Mouse (Mus musculus): ENCODE data around the gene Utf1. TPM values are rescaled to one million over a fixed set of nuclear protein-coding genes. Genes with fewer than 3 reads are reported as not detected.
A peak's percentile ranks its signal among the peaks of the same experiment; 100 is the strongest.

Utf1 gene
- polyA plus RNA-seq, 1 experiment from 2014 or later: not detected

GRCm38 (mm10) chr7:139901981-139902380 lies 41.6 kb upstream of the Utf1 start:
- no peaks in the 10 kb centered on the region for H3K27me3 ChIP-seq (ENCODE audit: control insufficient read depth, insufficient read depth, low read length)
- no peaks in the 10 kb centered on the region for H3K36me3 ChIP-seq (ENCODE audit: control insufficient read depth, insufficient read depth, low read length)
- DNase-seq (ENCODE audit: low spot score) (no peak), ATAC-seq (ENCODE audit: low FRiP score) (no peak)
- no peaks in the 10 kb centered on the region for H3K9me3 ChIP-seq (ENCODE audit: control insufficient read depth, low read length)
- H3K9ac ChIP-seq (ENCODE audit: low read depth, low read length): no peak overlapping the region
- no peak overlapping the region for H3K4me3 ChIP-seq (ENCODE audit: low read depth, low read length)
- 0 out of 2 replicates have a peak, but pooled peaks cover 2% of the 10 kb centered on the region for H3K4me1 ChIP-seq (replicated peaks; ENCODE audit: control insufficient read depth, insufficient read depth, low read length)
- 33% methylated on average over 1 of the region's 1 CpGs for WGBS
- no peak overlapping the region for H3K27ac ChIP-seq (ENCODE audit: low read depth, low read length)
- no peak overlapping the region for H3K4me2 ChIP-seq (replicated peaks; ENCODE audit: low read depth, low read length)

- Histone ChIP-seq H3K27me3 (ENCODE audit: control insufficient read depth, insufficient read depth, low read length) (no peaks in the 10 kb centered on the region), H3K4me1 (replicated peaks; ENCODE audit: control insufficient read depth, insufficient read depth, low read length) (0 out of 2 replicates have a peak, but pooled peaks cover 2% of the 10 kb centered on the region), H3K9ac (ENCODE audit: low read depth, low read length) (peak overlapping the region; percentile 24), H3K27ac (ENCODE audit: low read depth, low read length) (peak overlapping the region; percentile 47; the same call in 1 of the 2 replicates), H3K4me2 (replicated peaks; ENCODE audit: low read depth, low read length) (peak overlapping the region; percentile 28), H3K9me3 (ENCODE audit: control insufficient read depth, low read length) (no peaks in the 10 kb centered on the region), H3K36me3 (ENCODE audit: control insufficient read depth, insufficient read depth, low read length) (no peaks in the 10 kb centered on the region), H3K4me3 (ENCODE audit: low read depth, low read length) (0 out of 2 replicates have a peak overlapping the region, but pooled peaks have one; percentile 4)
- WGBS: 20% methylated on average over 6 of the region's 6 CpGs
- DNase-seq (ENCODE audit: low spot score): no peak
- peak; percentile 34; the same call in 1 of the 2 replicates for ATAC-seq (ENCODE audit: low FRiP score)
Measured at GRCm38 (mm10) chr7:139905261-139905660, 38.3 kb upstream of the Utf1 start.

GRCm38 (mm10) chr7:139905661-139906060 lies 37.9 kb upstream of the Utf1 start:
- Histone ChIP-seq H3K4me3 (ENCODE audit: low read depth, low read length) (0 out of 2 replicates have a peak overlapping the region, but pooled peaks have one; percentile 4), H3K4me2 (replicated peaks; ENCODE audit: low read depth, low read length) (peak overlapping the region; percentile 28)
- ATAC-seq (ENCODE audit: low FRiP score): peak; percentile 55

GRCm38 (mm10) chr7:139908176-139908575 lies 35.4 kb upstream of the Utf1 start:
- no peak overlapping the region for H3K27ac ChIP-seq (ENCODE audit: low read depth, low read length)
- H3K9ac ChIP-seq (ENCODE audit: low read depth, low read length): no peak overlapping the region
- H3K4me2 ChIP-seq (replicated peaks; ENCODE audit: low read depth, low read length): no peak overlapping the region
- no peak overlapping the region for H3K4me3 ChIP-seq (ENCODE audit: low read depth, low read length)
- H3K27me3 ChIP-seq (ENCODE audit: control insufficient read depth, insufficient read depth, low read length): no peaks in the 10 kb centered on the region; the same call in 1 of the 2 replicates
- DNase-seq (ENCODE audit: low spot score): no peak
- no peaks in the 10 kb centered on the region for H3K36me3 ChIP-seq (ENCODE audit: control insufficient read depth, insufficient read depth, low read length)
- ATAC-seq (ENCODE audit: low FRiP score): no peak
- H3K4me1 ChIP-seq (replicated peaks; ENCODE audit: control insufficient read depth, insufficient read depth, low read length): 0 out of 2 replicates have a peak, but pooled peaks cover 2% of the 10 kb centered on the region
- 72% methylated on average over 5 of the region's 5 CpGs for WGBS
- H3K9me3 ChIP-seq (ENCODE audit: control insufficient read depth, low read length): no peaks in the 10 kb centered on the region

More at GRCm38 (mm10) chr7:139905661-139906060, 37.9 kb upstream of the Utf1 start:
- Histone ChIP-seq H3K9ac (ENCODE audit: low read depth, low read length) (peak overlapping the region; percentile 24), H3K27me3 (ENCODE audit: control insufficient read depth, insufficient read depth, low read length) (no peaks in the 10 kb centered on the region), H3K36me3 (ENCODE audit: control insufficient read depth, insufficient read depth, low read length) (no peaks in the 10 kb centered on the region), H3K4me1 (replicated peaks; ENCODE audit: control insufficient read depth, insufficient read depth, low read length) (0 out of 2 replicates have a peak, but pooled peaks cover 2% of the 10 kb centered on the region), H3K27ac (ENCODE audit: low read depth, low read length) (peak overlapping the region; percentile 47; the same call in 1 of the 2 replicates), H3K9me3 (ENCODE audit: control insufficient read depth, low read length) (no peaks in the 10 kb centered on the region)
- peak; percentile 76 for DNase-seq (ENCODE audit: low spot score)
- 2% methylated on average over 6 of the region's 6 CpGs for WGBS

GRCm38 (mm10) chr7:139909469-139909868 lies 34.1 kb upstream of the Utf1 start:
- Histone ChIP-seq H3K4me3 (ENCODE audit: low read depth, low read length) (no peak overlapping the region), H3K27ac (ENCODE audit: low read depth, low read length) (no peak overlapping the region), H3K9me3 (ENCODE audit: control insufficient read depth, low read length) (no peaks in the 10 kb centered on the region), H3K4me1 (replicated peaks; ENCODE audit: control insufficient read depth, insufficient read depth, low read length) (0 out of 2 replicates have a peak, but pooled peaks cover 2% of the 10 kb centered on the region), H3K27me3 (ENCODE audit: control insufficient read depth, insufficient read depth, low read length) (peaks cover 7% of the 10 kb centered on the region), H3K9ac (ENCODE audit: low read depth, low read length) (no peak overlapping the region), H3K4me2 (replicated peaks; ENCODE audit: low read depth, low read length) (no peak overlapping the region), H3K36me3 (ENCODE audit: control insufficient read depth, insufficient read depth, low read length) (no peaks in the 10 kb centered on the region)
- 49% methylated on average over 6 of the region's 6 CpGs for WGBS
- no peak for DNase-seq (ENCODE audit: low spot score)
- no peak for ATAC-seq (ENCODE audit: low FRiP score)

GRCm38 (mm10) chr7:139910204-139910835 lies 33.3 kb upstream of the Utf1 start:
- Histone ChIP-seq H3K4me2 (replicated peaks; ENCODE audit: low read depth, low read length) (no peak overlapping the region), H3K9me3 (ENCODE audit: control insufficient read depth, low read length) (no peaks in the 10 kb centered on the region), H3K27ac (ENCODE audit: low read depth, low read length) (no peak overlapping the region), H3K4me1 (replicated peaks; ENCODE audit: control insufficient read depth, insufficient read depth, low read length) (no peaks in the 10 kb centered on the region), H3K9ac (ENCODE audit: low read depth, low read length) (no peak overlapping the region), H3K27me3 (ENCODE audit: control insufficient read depth, insufficient read depth, low read length) (peaks cover 9% of the 10 kb centered on the region), H3K4me3 (ENCODE audit: low read depth, low read length) (no peak overlapping the region), H3K36me3 (ENCODE audit: control insufficient read depth, insufficient read depth, low read length) (no peaks in the 10 kb centered on the region)
- DNase-seq (ENCODE audit: low spot score): no peak
- 58% methylated on average over 11 of the region's 11 CpGs for WGBS
- ATAC-seq (ENCODE audit: low FRiP score): no peak

- Histone ChIP-seq H3K4me1 (replicated peaks; ENCODE audit: control insufficient read depth, insufficient read depth, low read length) (no peaks in the 10 kb centered on the region), H3K27ac (ENCODE audit: low read depth, low read length) (no peak overlapping the region), H3K4me3 (ENCODE audit: low read depth, low read length) (peak overlapping the region; percentile 28; the same call in 1 of the 2 replicates), H3K9ac (ENCODE audit: low read depth, low read length) (no peak overlapping the region), H3K27me3 (ENCODE audit: control insufficient read depth, insufficient read depth, low read length) (peaks cover 12% of the 10 kb centered on the region), H3K9me3 (ENCODE audit: control insufficient read depth, low read length) (no peaks in the 10 kb centered on the region), H3K36me3 (ENCODE audit: control insufficient read depth, insufficient read depth, low read length) (no peaks in the 10 kb centered on the region), H3K4me2 (replicated peaks; ENCODE audit: low read depth, low read length) (peak overlapping the region; percentile 41)
- ATAC-seq (ENCODE audit: low FRiP score) (peak; percentile 63), DNase-seq (ENCODE audit: low spot score) (peak; percentile 65)
- 10% methylated on average over 29 of the region's 29 CpGs for WGBS
Measured at GRCm38 (mm10) chr7:139914141-139915047, 29.2 kb upstream of the Utf1 start.

GRCm38 (mm10) chr7:139915646-139916257 lies 27.8 kb upstream of the Utf1 start:
- Histone ChIP-seq H3K9ac (ENCODE audit: low read depth, low read length) (no peak overlapping the region), H3K27me3 (ENCODE audit: control insufficient read depth, insufficient read depth, low read length) (peaks cover 12% of the 10 kb centered on the region), H3K4me1 (replicated peaks; ENCODE audit: control insufficient read depth, insufficient read depth, low read length) (no peaks in the 10 kb centered on the region), H3K27ac (ENCODE audit: low read depth, low read length) (no peak overlapping the region), H3K9me3 (ENCODE audit: control insufficient read depth, low read length) (no peaks in the 10 kb centered on the region), H3K4me2 (replicated peaks; ENCODE audit: low read depth, low read length) (no peak overlapping the region), H3K36me3 (ENCODE audit: control insufficient read depth, insufficient read depth, low read length) (no peaks in the 10 kb centered on the region), H3K4me3 (ENCODE audit: low read depth, low read length) (no peak overlapping the region)
- 6% methylated on average over 14 of the region's 14 CpGs for WGBS
- peak; percentile 19 for DNase-seq (ENCODE audit: low spot score)
- no peak for ATAC-seq (ENCODE audit: low FRiP score)
